Mouse (Mus musculus) ES-E14 (cell line): Measurements from ENCODE around the gene Hand2. TPM values are rescaled to one million over a fixed set of nuclear protein-coding genes. Genes with fewer than 3 reads are reported as not detected.

Source experiments
- DNase-seq: peaks from one replicate; pipeline ENCODE4 v3.0.0-alpha.2; 2013; ENCODE audit warnings: low read depth, low spot score
- H3K27ac ChIP-seq: 2 replicates; pipeline ENCODE4 v1.5.1; 2012; ENCODE audit warnings: low read depth, mild to moderate bottlenecking, low read length, moderate library complexity, mixed read lengths; ENCODE audit not compliant: poor library complexity, insufficient read depth, severe bottlenecking
- H3K36me3 ChIP-seq: 2 replicates; pipeline ENCODE4 v1.6.1; 2012; ENCODE audit warnings: mild to moderate bottlenecking, low read length, moderate library complexity, mixed read lengths; ENCODE audit not compliant: control insufficient read depth, poor library complexity, insufficient read depth, severe bottlenecking
- H3K4me1 ChIP-seq, 2 experiments: fragments of 150-350 bp in 1 of 2; sonication (generic) in 1 of 2; 2 replicates each; pipeline ENCODE4 v1.6.1; 2012; ENCODE audit warnings: low read length in 2 of 2, mild to moderate bottlenecking in 1 of 2, mixed read lengths in 1 of 2; ENCODE audit not compliant: control insufficient read depth in 2 of 2, insufficient read depth in 2 of 2, poor library complexity in 1 of 2
- H3K4me3 ChIP-seq, 2 experiments: fragments of 150-350 bp in 1 of 2; sonication (generic) in 1 of 2; 2 replicates each; pipeline ENCODE4 v1.5.1; 2012; ENCODE audit warnings: low read length in 2 of 2, low read depth in 1 of 2, mild to moderate bottlenecking in 1 of 2, mixed read lengths in 1 of 2; ENCODE audit not compliant: insufficient read depth in 1 of 2, poor library complexity in 1 of 2, severe bottlenecking in 1 of 2
- H3K9ac ChIP-seq: 2 replicates; pipeline ENCODE4 v1.6.1; 2012; ENCODE audit warnings: low read depth, mild to moderate bottlenecking, low read length, mixed read lengths; ENCODE audit not compliant: poor library complexity, insufficient read depth, severe bottlenecking
- H3K9me3 ChIP-seq: fragments of 150-350 bp; sonication (generic); 2 replicates; pipeline ENCODE4 v1.6.1; 2012; ENCODE audit warnings: low read depth, mild to moderate bottlenecking, low read length; ENCODE audit not compliant: control insufficient read depth, insufficient read depth
- CHD2 ChIP-seq: IDR thresholded peaks from 2 replicates; pipeline ENCODE4 v1.6.1; 2014; ENCODE audit warnings: mild to moderate bottlenecking, low read depth, low read length, inconsistent platforms
- HCFC1 ChIP-seq: IDR thresholded peaks from 2 replicates; pipeline ENCODE4 v1.6.1; 2012; ENCODE audit warnings: low read length, inconsistent platforms, borderline replicate concordance; ENCODE audit not compliant: insufficient read depth
- MAFK ChIP-seq: IDR thresholded peaks from 2 replicates; pipeline ENCODE4 v1.6.1; 2014; ENCODE audit warnings: mild to moderate bottlenecking, low read depth, low read length, inconsistent platforms; ENCODE audit not compliant: insufficient read depth
- ZC3H11A ChIP-seq: IDR thresholded peaks from 2 replicates; pipeline ENCODE4 v1.6.1; 2012; ENCODE audit warnings: low read depth, mild to moderate bottlenecking, inconsistent platforms, low read length, borderline replicate concordance
- ZNF384 ChIP-seq: IDR thresholded peaks from 2 replicates; pipeline ENCODE4 v1.6.1; 2012; ENCODE audit warnings: low read depth, low read length, inconsistent platforms
- in situ Hi-C, 2 experiments: fragments of 600-800 bp; cut with MboI; formaldehyde crosslinking; loops; one replicate each; pipeline ENCODE4 v1.15.1; 2025; ENCODE audit warnings: low sequenced_read_pairs in 2 of 2, inconsistent platforms in 1 of 2; ENCODE audit not compliant: unreplicated experiment in 2 of 2
- total RNA-seq: library from RNA; depleted of rRNA; stranded (reverse); fragments of 300-350 nt; gene quantifications from 2 replicates; pipeline ENCODE4 v1.2.3, GENCODE M21; 2012; rRNA removed

The Hand2 gene
- 0.18 TPM in 1 of 2 replicates, not detected in the other for total RNA-seq

GRCm38 (mm10) chr8:57320851-57321743 is at the start of gene Hand2:
TSS of gene Hand2 (plus strand) at chr8:57320983.
- Histone ChIP-seq H3K27ac (no peak within 1 kb of the TSS), H3K4me3 (peak within 1 kb of the TSS; percentile 45 to 58), H3K36me3 (no peaks in the 10 kb centered on the region), H3K9ac (0 out of 2 replicates have a peak within 1 kb of the TSS, but pooled peaks have one; percentile 14), H3K9me3 (no peaks in the 10 kb centered on the region), H3K4me1 (peaks cover 0 to 4% of the 10 kb centered on the region in 2 experiments; a peak in 2 of 4 replicates)
- no peak for DNase-seq
- in situ Hi-C loops: no loop called here
- no peak for TF ChIP-seq ZNF384
- TF ChIP-seq ZC3H11A: no peak
- no peak for TF ChIP-seq HCFC1
- TF ChIP-seq MAFK: no peak
- TF ChIP-seq CHD2: no peak

DNA sequence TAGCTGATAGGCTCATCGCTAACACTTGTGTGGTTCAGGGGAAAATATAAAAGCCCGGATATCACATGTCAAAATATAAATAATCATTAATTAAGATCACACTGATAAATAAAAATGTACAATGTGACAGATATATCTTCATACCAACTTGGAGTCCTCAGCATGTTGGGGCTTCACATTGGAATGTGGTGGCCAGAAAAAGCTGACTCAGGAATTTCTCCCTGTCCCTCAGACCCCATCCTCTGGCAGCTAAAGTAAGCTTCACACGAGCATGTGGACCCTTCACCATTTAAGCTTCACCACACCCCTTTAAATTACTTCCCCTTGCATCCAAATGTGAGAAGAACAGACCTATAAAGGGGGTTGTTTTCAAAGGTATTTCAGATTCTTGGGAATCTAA is 47.7 kb upstream of the Hand2 start:
- Histone ChIP-seq H3K27ac (no peak overlapping the region), H3K36me3 (no peaks in the 10 kb centered on the region), H3K4me3 (no peak overlapping the region), H3K9ac (no peak overlapping the region), H3K4me1 (no peaks in the 10 kb centered on the region), H3K9me3 (no peaks in the 10 kb centered on the region)
- no peak for DNase-seq
- in situ Hi-C loops: no loop called here
- no peak for TF ChIP-seq ZC3H11A
- TF ChIP-seq MAFK: peak; percentile 76

DNA sequence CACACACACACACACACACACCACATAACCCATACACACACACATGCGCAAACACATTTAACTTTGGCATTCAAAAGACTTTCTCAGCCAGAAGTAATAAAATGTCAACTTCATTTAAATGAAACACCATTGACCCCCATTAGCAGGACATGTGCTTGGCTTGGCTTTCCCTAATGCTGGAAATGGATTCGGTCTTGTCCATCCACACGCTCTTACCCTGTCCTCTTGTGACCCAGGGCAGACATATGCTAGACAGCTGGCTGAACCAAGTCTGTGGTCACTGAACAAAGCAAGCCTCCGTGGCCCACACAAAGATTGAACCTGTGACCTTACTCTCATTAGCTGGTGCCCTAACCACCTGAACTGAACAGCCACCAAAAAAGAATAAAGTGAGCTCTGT is 27.3 kb upstream of the Hand2 start:
- no peak overlapping the region for H3K4me3 ChIP-seq
- no peaks in the 10 kb centered on the region for H3K9me3 ChIP-seq
- in situ Hi-C loops: no loop called here
- H3K27ac ChIP-seq: no peak overlapping the region
- TF ChIP-seq HCFC1 (no peak), CHD2 (no peak), ZC3H11A (no peak), MAFK (no peak), ZNF384 (no peak)
- no peaks in the 10 kb centered on the region for H3K36me3 ChIP-seq
- DNase-seq: no peak
- H3K4me1 ChIP-seq: no peaks in the 10 kb centered on the region
- no peak overlapping the region for H3K9ac ChIP-seq

DNA sequence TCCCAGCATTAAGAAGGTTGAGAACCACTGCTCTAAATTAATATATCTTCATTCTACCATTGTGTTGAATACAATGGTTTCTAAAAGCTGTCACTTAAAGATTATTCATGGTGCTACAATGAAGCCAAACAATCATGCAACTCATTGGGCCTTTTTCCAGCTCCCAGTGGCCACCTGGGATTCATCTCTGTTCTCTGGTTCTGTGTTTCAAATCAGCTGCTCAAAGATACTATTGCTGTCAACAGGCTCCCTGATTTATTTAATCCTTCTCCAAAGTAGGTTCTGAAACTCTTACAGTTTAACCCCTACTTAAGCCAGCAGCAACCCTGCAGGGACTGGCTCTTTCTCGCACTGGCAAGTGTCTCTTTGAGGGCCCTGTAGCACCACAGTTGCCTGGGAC is 17.3 kb upstream of the Hand2 start:
- no peak overlapping the region for H3K4me3 ChIP-seq
- H3K9ac ChIP-seq: no peak overlapping the region
- no peak for DNase-seq
- H3K9me3 ChIP-seq: no peaks in the 10 kb centered on the region
- TF ChIP-seq CHD2: no peak
- no peak for TF ChIP-seq MAFK
- TF ChIP-seq ZC3H11A: no peak
- TF ChIP-seq ZNF384: no peak
- TF ChIP-seq HCFC1: no peak
- no peak overlapping the region for H3K27ac ChIP-seq
- in situ Hi-C loops: no loop called here
- no peaks in the 10 kb centered on the region; a peak in 1 of 4 replicates for H3K4me1 ChIP-seq
- H3K36me3 ChIP-seq: no peaks in the 10 kb centered on the region

DNA sequence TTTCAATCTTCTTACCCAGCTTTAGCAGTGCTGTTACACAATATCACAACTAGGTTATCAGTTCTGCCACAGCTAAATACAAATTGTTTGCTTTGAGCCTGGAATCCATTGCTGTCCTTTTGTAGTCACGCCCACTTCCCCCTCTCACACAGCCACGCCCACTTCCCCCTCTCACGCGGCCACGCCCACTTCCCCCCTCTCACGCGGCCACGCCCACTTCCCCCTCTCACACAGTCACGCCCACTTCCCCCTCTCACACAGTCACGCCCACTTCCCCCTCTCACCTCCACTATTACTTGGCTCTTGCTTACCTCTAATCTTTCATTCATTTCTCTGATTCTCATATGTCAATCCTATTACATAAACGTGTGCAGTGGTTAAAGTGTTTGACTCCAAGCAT is 15.8 kb upstream of the Hand2 start:
- no peak overlapping the region for H3K4me3 ChIP-seq
- no peak for TF ChIP-seq ZC3H11A
- no peak for TF ChIP-seq ZNF384
- TF ChIP-seq MAFK: no peak
- TF ChIP-seq HCFC1: no peak
- no peak for TF ChIP-seq CHD2
- H3K9ac ChIP-seq: no peak overlapping the region
- no peaks in the 10 kb centered on the region; a peak in 1 of 4 replicates for H3K4me1 ChIP-seq
- no peaks in the 10 kb centered on the region for H3K36me3 ChIP-seq
- H3K27ac ChIP-seq: no peak overlapping the region
- in situ Hi-C loops: no loop called here
- H3K9me3 ChIP-seq: no peaks in the 10 kb centered on the region
- peak; percentile 34 for DNase-seq
